Mouse (Mus musculus): ENCODE results near the gene Sfrp2. TPM values are rescaled to one million over a fixed set of nuclear protein-coding genes. Genes with fewer than 3 reads are reported as not detected.

The Sfrp2 gene
- polyA plus RNA-seq, 1 experiment: 7.2 TPM

DNA sequence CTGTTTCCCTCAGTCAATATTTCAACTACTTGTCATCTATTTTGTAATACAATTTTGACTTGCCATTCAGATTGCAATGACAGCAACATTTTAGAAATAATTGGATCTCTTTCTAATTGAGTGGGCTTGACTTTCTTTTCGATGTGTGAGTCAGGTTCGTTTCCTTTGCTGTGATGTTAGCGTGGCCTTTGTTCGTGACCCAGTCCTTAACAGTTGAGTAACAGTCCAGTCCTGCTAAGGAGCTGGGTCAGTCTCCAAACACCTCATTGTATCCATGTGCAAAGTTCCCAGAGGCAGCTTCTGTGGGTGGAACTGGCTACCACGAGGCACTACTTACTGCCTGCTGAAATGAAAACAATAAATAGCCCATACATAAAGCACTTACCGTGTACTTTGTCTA, 10.5 kb upstream of the Sfrp2 start:
- Histone ChIP-seq H3K4me1 (replicated peaks; ENCODE audit: control insufficient read depth, insufficient read depth, low read length) (no peaks in the 10 kb centered on the region), H3K27me3 (ENCODE audit: control insufficient read depth, insufficient read depth, low read length) (no peaks in the 10 kb centered on the region), H3K36me3 (ENCODE audit: control insufficient read depth, insufficient read depth, low read length) (no peaks in the 10 kb centered on the region), H3K4me3 (ENCODE audit: control insufficient read depth, insufficient read depth, low read length) (no peak overlapping the region), H3K27ac (ENCODE audit: control insufficient read depth, insufficient read depth, low read length) (no peak overlapping the region)
- no peak for DNase-seq
- 91% methylated on average over 6 of the region's 6 CpGs for WGBS
- no peak for TF ChIP-seq CTCF (IDR thresholded peaks at IDR 0.05; ENCODE audit: borderline replicate concordance, control insufficient read depth, extremely low read depth, insufficient read depth, low read length, poor library complexity)
- TF ChIP-seq POLR2A (IDR thresholded peaks at IDR 0.05; ENCODE audit: control insufficient read depth, extremely low read depth, insufficient read depth, low read length, poor library complexity): no peak

DNA sequence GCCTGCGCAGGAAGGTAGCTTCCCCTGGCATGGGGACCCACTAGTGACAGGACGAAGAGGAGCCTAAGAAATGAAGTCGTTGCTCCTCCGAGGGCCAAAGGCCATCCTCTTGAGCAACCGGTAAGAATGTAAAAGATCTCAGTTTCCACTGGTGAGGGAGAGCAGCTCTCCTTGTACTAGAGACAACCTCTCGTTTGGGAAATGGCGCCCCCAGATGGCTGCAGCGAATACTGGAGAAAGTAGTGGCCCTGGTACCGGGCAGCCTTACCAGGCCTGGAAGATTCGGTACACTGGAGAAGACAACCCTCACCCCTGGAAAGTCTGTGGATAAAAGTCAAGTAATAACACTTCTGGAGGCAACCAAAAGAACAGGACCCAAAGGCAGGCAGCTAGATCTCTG, 3.8 kb upstream of the Sfrp2 start:
- TF ChIP-seq POLR2A (IDR thresholded peaks at IDR 0.05; ENCODE audit: control insufficient read depth, extremely low read depth, insufficient read depth, low read length, poor library complexity) (no peak), CTCF (IDR thresholded peaks at IDR 0.05; ENCODE audit: borderline replicate concordance, control insufficient read depth, extremely low read depth, insufficient read depth, low read length, poor library complexity) (no peak)
- Histone ChIP-seq H3K4me1 (replicated peaks; ENCODE audit: control insufficient read depth, insufficient read depth, low read length) (peaks cover 10% of the 10 kb centered on the region; the same call in 1 of the 2 replicates), H3K4me3 (ENCODE audit: control insufficient read depth, insufficient read depth, low read length) (no peak overlapping the region), H3K36me3 (ENCODE audit: control insufficient read depth, insufficient read depth, low read length) (no peaks in the 10 kb centered on the region), H3K27me3 (ENCODE audit: control insufficient read depth, insufficient read depth, low read length) (peaks cover 3% of the 10 kb centered on the region; the same call in 1 of the 2 replicates), H3K27ac (ENCODE audit: control insufficient read depth, insufficient read depth, low read length) (no peak overlapping the region)
- 81% methylated on average over 10 of the region's 10 CpGs for WGBS
- no peak for DNase-seq

DNA sequence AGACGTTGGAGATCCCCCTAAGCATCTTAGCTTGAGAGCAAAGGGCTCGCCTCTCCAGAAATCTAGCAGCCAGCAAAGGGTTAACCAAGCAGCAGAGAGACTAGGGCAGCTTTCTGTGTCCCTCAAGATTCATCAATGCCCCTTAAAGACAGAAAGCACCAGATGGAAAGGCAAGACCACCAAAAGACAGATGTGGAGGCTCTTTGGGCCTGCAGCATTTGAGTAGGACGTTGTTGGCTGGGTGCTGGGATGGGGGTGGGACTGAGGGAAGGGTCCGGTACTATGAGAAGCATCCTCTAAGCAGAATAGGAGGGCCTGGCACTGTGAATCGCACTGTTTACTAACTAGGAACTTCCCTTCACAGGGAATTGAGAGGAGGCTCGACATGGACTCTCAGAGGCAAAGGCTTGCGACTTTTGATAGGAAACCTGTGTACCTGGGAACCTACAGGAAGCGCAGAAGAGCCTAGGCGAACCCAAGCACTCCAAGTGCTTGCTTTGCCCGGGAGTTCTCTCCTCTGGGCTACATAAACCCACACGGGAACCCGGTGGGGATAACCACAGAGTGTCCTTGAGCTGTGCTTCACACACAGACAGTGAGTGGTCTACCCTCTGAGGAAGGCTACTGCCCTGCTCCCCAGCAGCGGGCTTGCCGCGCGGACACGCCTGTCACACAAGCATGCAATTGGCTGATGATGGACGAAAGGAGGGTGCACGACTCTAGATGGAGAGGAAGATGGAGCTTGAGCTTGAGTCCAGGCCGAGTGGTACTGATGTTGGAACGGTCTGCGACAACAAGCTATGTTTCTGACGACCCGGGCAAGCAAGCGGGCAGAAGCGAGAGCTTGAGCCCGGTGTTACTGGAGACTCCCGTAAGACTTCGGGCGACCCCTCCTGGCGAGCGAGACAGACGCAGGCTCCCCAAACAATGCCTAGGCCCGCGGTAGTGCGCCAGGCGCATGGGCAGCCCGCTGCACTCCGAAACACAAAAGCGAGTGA, 2.3 kb upstream of the Sfrp2 start:
- Histone ChIP-seq H3K27me3 (ENCODE audit: control insufficient read depth, insufficient read depth, low read length) (peaks cover 3% of the 10 kb centered on the region; the same call in 1 of the 2 replicates), H3K4me1 (replicated peaks; ENCODE audit: control insufficient read depth, insufficient read depth, low read length) (peaks cover 10% of the 10 kb centered on the region; the same call in 1 of the 2 replicates), H3K27ac (ENCODE audit: control insufficient read depth, insufficient read depth, low read length) (no peak overlapping the region), H3K4me3 (ENCODE audit: control insufficient read depth, insufficient read depth, low read length) (0 out of 2 replicates have a peak overlapping the region, but pooled peaks have one; percentile 16), H3K36me3 (ENCODE audit: control insufficient read depth, insufficient read depth, low read length) (no peaks in the 10 kb centered on the region)
- 15% methylated on average over 40 of the region's 40 CpGs for WGBS
- peak; percentile 53 for DNase-seq
- TF ChIP-seq POLR2A (IDR thresholded peaks at IDR 0.05; ENCODE audit: control insufficient read depth, extremely low read depth, insufficient read depth, low read length, poor library complexity) (no peak), CTCF (IDR thresholded peaks at IDR 0.05; ENCODE audit: borderline replicate concordance, control insufficient read depth, extremely low read depth, insufficient read depth, low read length, poor library complexity) (no peak)

DNA sequence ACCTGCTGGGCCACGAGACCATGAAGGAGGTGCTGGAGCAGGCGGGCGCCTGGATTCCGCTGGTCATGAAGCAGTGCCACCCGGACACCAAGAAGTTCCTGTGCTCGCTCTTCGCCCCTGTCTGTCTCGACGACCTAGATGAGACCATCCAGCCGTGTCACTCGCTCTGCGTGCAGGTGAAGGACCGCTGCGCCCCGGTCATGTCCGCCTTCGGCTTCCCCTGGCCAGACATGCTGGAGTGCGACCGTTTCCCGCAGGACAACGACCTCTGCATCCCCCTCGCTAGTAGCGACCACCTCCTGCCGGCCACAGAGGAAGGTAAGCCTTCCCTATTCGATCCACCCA, 577 bp downstream of the Sfrp2 start:
- TF ChIP-seq POLR2A (IDR thresholded peaks at IDR 0.05; ENCODE audit: control insufficient read depth, extremely low read depth, insufficient read depth, low read length, poor library complexity): no peak
- no peak overlapping the region for H3K27ac ChIP-seq (ENCODE audit: control insufficient read depth, insufficient read depth, low read length)
- H3K4me1 ChIP-seq (replicated peaks; ENCODE audit: control insufficient read depth, insufficient read depth, low read length): peaks cover 10% of the 10 kb centered on the region; the same call in 1 of the 2 replicates
- H3K4me3 ChIP-seq (ENCODE audit: control insufficient read depth, insufficient read depth, low read length): no peak overlapping the region
- H3K36me3 ChIP-seq (ENCODE audit: control insufficient read depth, insufficient read depth, low read length): no peaks in the 10 kb centered on the region
- no peak for DNase-seq
- 7% methylated on average over 25 of the region's 25 CpGs for WGBS
- peaks cover 3% of the 10 kb centered on the region; the same call in 1 of the 2 replicates for H3K27me3 ChIP-seq (ENCODE audit: control insufficient read depth, insufficient read depth, low read length)

DNA sequence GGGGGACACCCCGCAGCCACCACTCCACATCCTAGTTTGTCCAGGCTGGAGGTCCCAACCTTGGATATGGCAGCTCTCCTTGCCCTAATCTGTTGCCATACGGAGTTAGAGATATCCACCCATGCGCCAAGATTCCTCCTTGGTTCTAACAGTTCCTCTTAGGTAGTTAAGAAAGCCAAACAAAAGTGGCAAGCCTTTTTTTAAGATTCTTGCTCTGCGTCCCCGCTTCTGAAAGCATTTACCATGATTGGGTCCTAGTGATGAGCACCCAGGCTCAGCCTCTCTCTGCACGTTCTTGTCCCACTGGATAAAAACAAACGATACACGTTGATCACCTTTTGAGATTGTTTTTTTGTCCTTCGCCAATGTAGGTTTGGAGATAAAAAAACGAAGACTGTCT, 1.0 kb downstream of the Sfrp2 start:
- Histone ChIP-seq H3K27ac (ENCODE audit: control insufficient read depth, insufficient read depth, low read length) (no peak overlapping the region), H3K36me3 (ENCODE audit: control insufficient read depth, insufficient read depth, low read length) (no peaks in the 10 kb centered on the region), H3K27me3 (ENCODE audit: control insufficient read depth, insufficient read depth, low read length) (peaks cover 3% of the 10 kb centered on the region; the same call in 1 of the 2 replicates), H3K4me3 (ENCODE audit: control insufficient read depth, insufficient read depth, low read length) (no peak overlapping the region), H3K4me1 (replicated peaks; ENCODE audit: control insufficient read depth, insufficient read depth, low read length) (peaks cover 10% of the 10 kb centered on the region; the same call in 1 of the 2 replicates)
- TF ChIP-seq CTCF (IDR thresholded peaks at IDR 0.05; ENCODE audit: borderline replicate concordance, control insufficient read depth, extremely low read depth, insufficient read depth, low read length, poor library complexity) (no peak), POLR2A (IDR thresholded peaks at IDR 0.05; ENCODE audit: control insufficient read depth, extremely low read depth, insufficient read depth, low read length, poor library complexity) (no peak)
- DNase-seq: no peak
- 34% methylated on average over 10 of the region's 10 CpGs for WGBS

DNA sequence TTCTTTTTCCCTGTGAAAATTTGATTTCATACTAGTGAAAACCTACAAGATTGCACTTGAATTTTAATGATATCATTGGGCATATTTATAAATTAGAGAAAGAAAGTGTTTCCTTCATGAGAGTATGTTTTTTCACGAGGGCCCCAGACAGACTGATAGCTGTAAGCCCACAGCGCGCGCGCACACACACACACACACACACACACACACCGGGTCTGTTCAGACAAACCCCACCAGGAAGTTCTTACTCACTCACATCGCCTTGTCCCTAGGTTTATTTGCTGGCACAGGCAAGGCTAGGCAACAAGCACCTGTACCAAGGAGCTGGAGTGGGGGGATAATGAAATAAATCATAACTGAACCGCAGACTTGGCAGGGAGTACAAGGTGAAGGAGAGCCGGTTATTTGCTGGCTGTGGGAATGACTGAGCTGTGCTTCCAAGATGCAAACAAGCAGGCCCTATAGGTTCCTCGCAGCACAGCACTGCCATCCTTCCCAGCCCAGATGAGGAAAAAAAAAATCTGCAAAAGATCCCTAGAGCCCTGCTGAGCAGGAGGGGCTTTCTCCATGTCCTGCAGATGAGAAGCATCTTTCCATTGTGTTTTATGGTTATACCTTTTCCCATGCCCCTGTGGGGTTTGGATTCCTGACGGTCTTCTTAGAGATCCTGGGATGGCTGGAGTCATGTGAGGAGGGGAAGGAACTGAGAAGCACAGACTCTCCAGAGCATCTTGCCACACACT, 2.3 kb downstream of the Sfrp2 start:
- peaks cover 3% of the 10 kb centered on the region; the same call in 1 of the 2 replicates for H3K27me3 ChIP-seq (ENCODE audit: control insufficient read depth, insufficient read depth, low read length)
- H3K36me3 ChIP-seq (ENCODE audit: control insufficient read depth, insufficient read depth, low read length): no peaks in the 10 kb centered on the region
- no peak for DNase-seq
- H3K27ac ChIP-seq (ENCODE audit: control insufficient read depth, insufficient read depth, low read length): no peak overlapping the region
- TF ChIP-seq CTCF (IDR thresholded peaks at IDR 0.05; ENCODE audit: borderline replicate concordance, control insufficient read depth, extremely low read depth, insufficient read depth, low read length, poor library complexity) (no peak), POLR2A (IDR thresholded peaks at IDR 0.05; ENCODE audit: control insufficient read depth, extremely low read depth, insufficient read depth, low read length, poor library complexity) (no peak)
- peaks cover 10% of the 10 kb centered on the region; the same call in 1 of the 2 replicates for H3K4me1 ChIP-seq (replicated peaks; ENCODE audit: control insufficient read depth, insufficient read depth, low read length)
- WGBS: 20% methylated on average over 11 of the region's 11 CpGs
- no peak overlapping the region for H3K4me3 ChIP-seq (ENCODE audit: control insufficient read depth, insufficient read depth, low read length)
